In genomic region chr8:98066214-98066613, GRCm38 (mm10) we compare ENCODE assay signal across 28 mouse cellular contexts.
"Had no signal": no experiment of that assay in that cellular context is flagged by ENCODE, and none has a peak within 500 bp of the region (broad histone marks: within the 10 kb centered on the region; RNA-seq: fewer than 3 reads in every experiment).

No protein-coding gene starts in this region.

- ATAC-seq: forebrain, embryonic 13.5 days; forebrain, embryonic 14.5 days; forebrain, embryonic 15.5 days; forebrain, embryonic 16.5 days; forebrain, postnatal 0 days had no signal

- H3K4me3 ChIP-seq: embryonic facial prominence, embryonic 10.5 days; embryonic facial prominence, embryonic 12.5 days; embryonic facial prominence, embryonic 13.5 days; embryonic facial prominence, embryonic 15.5 days; erythroblast, embryonic 14.5 days; forebrain, embryonic 10.5 days; forebrain, embryonic 12.5 days; forebrain, embryonic 13.5 days; forebrain, embryonic 15.5 days; gastrocnemius, adult 2 months; heart, adult 2 months; heart, embryonic 10.5 days had no signal

- H3K9me3 ChIP-seq: embryonic facial prominence, embryonic 10.5 days; embryonic facial prominence, embryonic 12.5 days; embryonic facial prominence, embryonic 13.5 days; embryonic facial prominence, embryonic 15.5 days; forebrain, embryonic 10.5 days; forebrain, embryonic 12.5 days; forebrain, embryonic 13.5 days; forebrain, embryonic 15.5 days; heart, embryonic 10.5 days had no signal

- H3K9ac ChIP-seq: embryonic facial prominence, embryonic 12.5 days; embryonic facial prominence, embryonic 13.5 days; embryonic facial prominence, embryonic 15.5 days; forebrain, embryonic 12.5 days; forebrain, embryonic 13.5 days; forebrain, embryonic 15.5 days; forebrain, postnatal 0 days had no signal

- H3K27me3 ChIP-seq: embryonic facial prominence, embryonic 12.5 days; embryonic facial prominence, embryonic 13.5 days; embryonic facial prominence, embryonic 15.5 days; forebrain, embryonic 12.5 days; forebrain, embryonic 13.5 days; forebrain, embryonic 15.5 days had no signal

- H3K36me3 ChIP-seq: embryonic facial prominence, embryonic 10.5 days; embryonic facial prominence, embryonic 12.5 days; embryonic facial prominence, embryonic 13.5 days; embryonic facial prominence, embryonic 15.5 days; forebrain, embryonic 10.5 days; forebrain, embryonic 12.5 days; forebrain, embryonic 15.5 days; heart, embryonic 10.5 days had no signal

- H3K27ac ChIP-seq: embryonic facial prominence, embryonic 10.5 days; embryonic facial prominence, embryonic 12.5 days; embryonic facial prominence, embryonic 13.5 days; embryonic facial prominence, embryonic 15.5 days; forebrain, embryonic 10.5 days; forebrain, embryonic 12.5 days; forebrain, embryonic 13.5 days; forebrain, embryonic 15.5 days; gastrocnemius, adult 2 months; heart, adult 2 months; heart, embryonic 10.5 days had no signal

- H3K4me1 ChIP-seq: embryonic facial prominence, embryonic 10.5 days; embryonic facial prominence, embryonic 12.5 days; embryonic facial prominence, embryonic 13.5 days; embryonic facial prominence, embryonic 15.5 days; forebrain, embryonic 10.5 days; forebrain, embryonic 12.5 days; forebrain, embryonic 13.5 days; forebrain, embryonic 15.5 days; heart, embryonic 10.5 days had no signal

- DNase-seq: cerebellum, adult 9-10 months; cerebellum, adult 9-11 months; cerebellum, postnatal 10 days; cerebellum, postnatal 14 days; cerebellum, postnatal 25 days; cerebellum, postnatal 36 days; embryo, embryonic 11 days; forebrain, postnatal 0 days; gastrocnemius, adult 2 months; gastrocnemius, postnatal 10 days; gastrocnemius, postnatal 14 days; gastrocnemius, postnatal 25 days; gastrocnemius, postnatal 36 days; heart, adult 11 months; heart, adult 18-20 months; heart, adult 2 months had no signal
